Mouse (Mus musculus): Measurements from ENCODE around the gene Kif12.

Gene Kif12

DNA sequence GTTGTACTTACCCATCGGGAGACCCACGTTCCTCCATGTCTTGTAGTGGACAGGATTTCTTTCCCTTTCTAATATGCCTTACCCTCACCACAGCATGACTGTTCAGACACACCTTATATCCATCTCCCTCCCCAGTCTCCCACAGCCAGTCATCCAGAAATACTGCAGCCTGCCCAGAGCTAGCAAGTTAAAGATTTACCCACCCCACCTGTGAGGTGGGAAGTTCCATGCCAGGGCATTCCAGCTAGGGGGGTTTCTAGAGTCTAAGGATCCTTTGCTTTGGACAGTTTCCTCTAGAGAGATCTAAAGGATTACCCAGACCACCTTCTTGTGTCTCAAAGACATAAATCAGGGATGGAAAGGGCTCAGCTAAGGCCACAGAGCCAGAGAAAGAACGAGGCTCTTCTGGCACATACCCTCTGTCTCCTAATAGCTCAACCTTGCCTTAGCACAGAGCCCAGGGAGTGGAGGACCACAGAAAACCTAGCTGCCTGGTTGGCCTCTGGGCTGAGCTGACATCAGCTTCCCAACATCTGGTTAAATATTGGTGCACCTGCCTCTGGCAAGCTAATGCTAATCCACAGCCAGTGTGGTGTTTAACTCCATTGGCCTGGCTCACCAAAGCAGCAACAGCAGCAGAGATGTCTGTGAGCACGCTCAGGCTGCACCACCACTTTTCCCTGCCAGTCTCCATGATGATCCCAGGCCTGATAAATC is at the start of gene Kif12:
Gene Kif12 (minus strand): TSS at position 163 of the 717 bp plus-strand sequence.
- DNase-seq, result no peak

DNA sequence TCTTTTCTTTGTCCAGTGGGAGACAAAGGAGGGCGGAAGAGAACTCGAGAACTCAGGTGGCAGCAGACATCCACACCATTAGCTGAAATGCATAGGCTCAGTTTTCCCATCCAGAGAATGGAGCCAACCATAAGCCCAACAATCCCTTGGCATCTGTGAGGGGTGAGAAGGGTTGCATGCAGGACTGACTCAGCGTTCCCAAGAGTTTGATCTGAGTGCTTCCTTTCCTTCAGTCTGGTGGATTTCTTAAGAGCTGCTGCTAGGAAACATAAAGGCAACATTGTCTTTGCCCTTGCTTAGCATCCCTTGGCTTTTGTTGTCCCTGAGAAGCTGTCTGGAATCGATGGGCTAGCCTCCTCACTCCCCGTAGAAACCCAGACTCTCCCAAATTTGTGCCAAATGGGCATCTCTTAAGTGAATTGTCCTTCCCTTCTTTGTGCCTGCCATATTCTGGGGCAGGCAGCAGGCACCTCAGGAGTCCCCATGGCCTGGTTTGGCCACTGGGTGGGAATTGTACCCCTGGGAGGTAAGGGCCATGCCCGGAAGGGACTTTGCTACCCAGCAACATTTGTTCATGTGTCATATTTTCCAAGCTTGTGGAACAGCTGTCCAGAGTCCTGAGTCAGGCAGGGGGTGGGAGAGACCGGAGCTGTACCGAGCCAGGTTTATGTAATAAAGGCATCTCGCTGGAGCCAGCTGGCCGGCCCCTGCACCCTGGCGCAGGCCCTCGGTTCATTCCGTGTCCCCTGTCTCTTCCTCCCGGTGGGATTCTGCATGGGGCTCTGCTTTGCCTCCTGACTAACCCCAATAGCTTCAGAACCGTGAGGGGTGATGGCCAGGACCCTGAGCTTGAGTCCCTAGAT is 49.4 kb upstream of the Kif12 start:
- peak; percentile 99 for DNase-seq

DNA sequence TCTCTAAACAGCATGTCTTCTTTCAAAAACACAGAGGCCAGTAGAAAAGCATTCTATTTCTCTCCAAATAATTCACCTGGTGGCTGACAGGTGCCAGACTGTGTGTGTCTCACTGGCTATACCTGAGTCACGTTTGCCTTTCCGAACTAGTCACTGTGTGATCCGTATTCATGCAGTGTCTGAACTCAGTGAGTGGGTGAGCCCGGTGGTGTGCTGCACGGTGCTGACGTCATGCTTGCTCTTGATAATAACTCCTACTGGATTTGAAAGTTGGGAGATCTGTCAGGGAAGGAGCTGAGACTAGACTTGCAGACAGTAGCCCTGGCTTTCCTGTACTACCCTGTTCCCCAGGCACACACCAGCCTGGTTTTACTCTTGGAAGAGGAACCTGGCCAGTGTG is 47.7 kb upstream of the Kif12 start:
- peak; percentile 87 for DNase-seq

DNA sequence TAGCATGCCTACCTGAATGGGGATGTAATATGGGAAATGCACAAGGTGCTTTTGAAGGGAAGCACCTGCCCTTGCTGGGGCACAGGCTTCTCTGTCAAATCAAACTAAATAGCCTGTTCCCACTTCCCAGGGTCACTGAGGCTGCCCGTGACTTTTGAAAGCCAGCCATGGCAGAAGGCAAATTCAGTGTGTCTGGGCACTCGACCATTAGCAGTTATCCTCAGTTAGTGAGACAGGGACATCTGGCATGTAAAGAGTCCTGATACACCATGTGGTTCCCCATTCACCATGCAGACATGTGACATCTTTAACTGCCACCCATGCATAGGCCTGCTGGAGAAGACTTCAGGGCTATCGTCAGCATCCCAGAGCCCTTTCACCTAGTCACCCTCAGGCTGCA is 47.1 kb upstream of the Kif12 start:
- DNase-seq, result no peak

DNA sequence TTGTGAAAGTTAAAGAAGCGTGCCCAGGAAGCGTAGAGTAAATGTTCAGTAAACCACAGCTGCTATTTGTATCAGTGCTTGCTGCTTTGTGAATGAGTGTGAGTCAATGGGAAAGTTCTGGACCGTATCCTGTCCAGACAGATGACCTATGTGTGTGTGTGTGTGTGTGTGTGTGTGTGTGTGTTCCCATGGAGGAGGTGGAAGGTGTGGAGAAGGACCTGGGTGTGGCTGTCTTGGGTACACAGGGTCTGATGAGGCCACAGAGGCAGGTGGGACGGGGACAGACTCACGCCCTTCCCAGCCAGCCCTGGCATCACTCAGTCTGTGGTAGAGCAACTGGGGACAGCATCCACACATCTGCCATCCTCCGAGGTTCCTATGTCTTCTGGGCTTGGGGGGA is 45.6 kb upstream of the Kif12 start:
- DNase-seq, result peak; percentile 93

DNA sequence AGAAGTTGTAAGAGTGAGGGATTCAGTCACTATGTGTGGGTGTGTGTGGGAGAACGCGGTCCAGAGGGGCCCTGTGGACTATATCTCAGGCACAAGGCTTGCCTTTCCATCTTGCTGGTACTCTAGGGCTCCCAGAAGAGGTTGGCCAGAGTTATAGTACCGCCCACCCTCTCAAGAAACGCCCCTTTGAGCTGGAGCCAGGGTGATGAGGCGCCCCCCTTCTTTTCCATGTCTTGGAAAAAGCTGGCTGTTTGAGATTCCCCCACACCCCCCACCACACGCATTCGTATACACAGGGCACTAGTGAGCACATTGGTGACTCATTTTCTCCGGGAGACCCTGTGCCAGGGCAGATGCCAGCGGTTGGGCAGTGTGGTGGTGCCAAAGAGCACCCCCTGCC is 44.6 kb upstream of the Kif12 start:
- peak; percentile 96 for DNase-seq

DNA sequence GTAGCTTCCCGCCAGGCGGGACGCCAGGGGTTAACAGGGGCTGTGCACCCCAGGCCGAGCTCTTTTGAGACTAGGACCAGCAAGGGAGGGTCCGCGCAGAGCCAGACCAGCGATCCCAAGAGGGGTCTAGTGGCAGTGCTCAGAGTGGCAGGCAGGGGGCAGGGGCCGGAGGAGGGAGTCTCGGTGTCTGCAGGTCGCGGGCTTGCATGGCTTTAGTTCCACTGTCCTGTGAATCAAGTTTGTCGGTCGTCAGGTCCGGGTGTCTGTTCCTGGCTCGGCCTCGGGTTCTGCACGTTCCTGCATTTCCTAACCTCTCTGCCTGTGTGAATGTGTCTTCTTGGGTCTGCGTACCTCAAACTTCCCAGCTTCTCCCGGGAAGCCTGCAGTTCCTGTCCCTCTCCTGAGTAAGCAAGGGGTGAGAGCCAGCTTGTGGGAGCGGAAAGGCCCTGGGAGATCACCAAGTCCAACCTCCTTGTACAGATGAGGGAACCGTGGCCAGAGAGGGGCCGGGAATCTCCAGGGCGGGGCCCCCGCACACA is 44.1 kb upstream of the Kif12 start:
- DNase-seq, result no peak

DNA sequence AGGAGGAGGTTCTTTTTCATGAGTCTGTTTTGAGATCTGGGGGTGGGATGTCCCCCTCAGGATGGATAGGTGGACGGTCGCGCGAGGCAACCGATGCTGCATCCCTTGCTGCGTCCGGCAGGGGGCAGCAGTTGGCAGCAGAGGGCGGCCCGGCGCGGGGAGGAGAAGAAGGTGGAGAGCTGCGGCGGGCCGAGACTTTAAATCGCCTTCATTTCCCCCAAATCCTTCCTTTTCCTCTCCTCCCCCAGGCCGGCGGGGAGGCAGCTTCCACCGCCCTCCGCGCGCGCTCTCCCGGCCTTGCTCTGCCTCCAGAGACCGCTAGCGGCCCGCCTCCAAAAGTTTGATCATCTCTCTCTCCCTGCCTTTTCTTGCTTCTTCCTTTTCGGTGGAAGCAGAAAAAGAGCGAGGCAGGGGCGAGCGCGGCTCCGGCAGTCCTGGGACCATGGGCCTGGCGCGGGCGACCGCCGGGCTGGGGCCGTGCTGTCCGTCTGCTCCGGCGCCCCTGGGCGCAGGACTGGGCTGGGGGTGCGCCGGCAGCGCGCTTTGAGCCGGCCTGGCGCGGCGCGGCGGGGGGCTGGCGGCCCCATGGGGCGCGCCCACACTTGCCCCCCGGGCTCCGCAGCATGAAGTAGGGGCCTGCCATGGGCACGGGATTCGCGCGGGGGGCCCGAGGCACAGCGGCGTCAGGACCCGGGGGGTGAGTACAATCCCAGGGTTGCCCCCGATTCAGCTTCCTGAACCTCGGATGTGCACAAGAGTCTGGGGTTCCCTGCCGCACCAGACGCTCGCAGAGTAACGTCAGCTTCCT is 43.5 kb upstream of the Kif12 start:
- peak; percentile 97 for DNase-seq

DNA sequence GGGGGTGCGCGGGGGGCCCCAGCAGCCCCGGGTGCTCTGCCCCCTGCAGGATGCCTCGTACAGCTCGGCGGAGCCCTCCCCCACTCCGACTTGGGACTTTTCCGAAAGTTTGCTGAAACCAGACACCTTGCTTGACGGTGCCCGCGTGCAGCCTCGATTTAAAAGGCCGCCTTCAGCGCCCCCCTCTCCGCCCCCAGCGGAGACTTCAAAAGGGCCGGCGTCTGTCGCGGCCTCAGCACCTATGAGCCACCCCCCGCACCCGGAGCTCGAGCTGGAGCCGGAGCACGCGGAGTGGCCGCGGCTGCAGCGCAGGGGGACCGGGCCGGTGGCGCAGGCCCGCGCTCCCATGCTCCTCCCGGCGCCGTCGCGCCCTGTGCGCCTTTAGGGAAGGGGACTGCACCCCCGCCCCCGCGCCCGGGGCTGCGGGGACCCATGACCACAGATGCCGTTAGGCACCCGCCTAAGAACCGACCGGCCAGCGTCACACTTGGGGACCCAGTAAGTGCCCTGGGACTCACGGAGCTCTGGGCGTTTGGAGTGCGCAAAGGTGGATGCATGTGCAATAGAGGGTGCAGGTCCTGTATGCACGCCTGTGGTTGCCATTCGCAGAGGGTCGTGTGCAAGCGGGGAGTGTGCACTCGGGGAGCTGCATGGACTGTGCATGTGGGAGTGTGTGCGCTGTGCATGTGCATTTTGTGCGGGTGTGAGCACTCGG is 42.1 kb upstream of the Kif12 start, which contains the start of gene Col27a1:
Gene Col27a1 (plus strand): TSS at position 98 of the 715 bp plus-strand sequence.
- DNase-seq, result no peak

DNA sequence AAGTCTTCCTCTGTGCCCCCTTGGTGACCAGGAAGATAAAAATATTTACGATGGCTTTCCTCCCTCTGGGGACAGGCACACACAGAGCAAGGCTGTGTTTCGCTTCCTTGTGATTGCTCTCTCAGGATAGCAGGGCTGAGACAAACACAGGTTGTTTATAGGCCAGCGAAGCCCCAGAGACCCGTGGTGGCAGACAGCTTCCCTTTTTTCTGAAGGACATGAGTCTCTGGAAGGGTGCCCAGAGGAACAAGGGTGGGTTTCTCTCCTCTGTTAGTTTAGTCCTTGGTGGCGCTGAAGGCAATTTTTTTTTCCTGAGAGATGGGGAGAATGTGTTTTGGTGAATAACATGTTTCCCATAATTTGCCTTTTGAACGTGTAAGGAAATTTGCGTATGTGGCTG is 33.7 kb upstream of the Kif12 start:
- peak; percentile 93 for DNase-seq

DNA sequence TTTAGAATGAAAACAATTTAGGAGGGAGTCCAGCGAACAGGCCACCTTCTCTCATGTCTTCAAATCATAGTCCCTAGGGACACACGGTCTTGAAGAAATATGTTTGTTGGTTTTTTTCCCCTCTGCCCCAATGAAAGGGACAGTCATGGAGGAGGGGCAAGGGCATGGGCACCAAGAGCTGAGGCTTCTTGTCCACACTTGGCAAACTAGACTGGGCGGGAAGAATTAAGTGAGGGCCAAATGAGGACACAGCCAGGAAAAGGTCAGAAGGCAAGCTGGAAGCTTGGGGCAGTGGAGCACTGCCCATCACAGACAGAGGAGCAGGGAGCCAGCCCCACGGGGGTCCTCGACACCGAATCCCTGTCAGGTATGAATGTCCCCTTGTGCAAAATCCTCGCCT is 31.9 kb upstream of the Kif12 start:
- no peak for DNase-seq

DNA sequence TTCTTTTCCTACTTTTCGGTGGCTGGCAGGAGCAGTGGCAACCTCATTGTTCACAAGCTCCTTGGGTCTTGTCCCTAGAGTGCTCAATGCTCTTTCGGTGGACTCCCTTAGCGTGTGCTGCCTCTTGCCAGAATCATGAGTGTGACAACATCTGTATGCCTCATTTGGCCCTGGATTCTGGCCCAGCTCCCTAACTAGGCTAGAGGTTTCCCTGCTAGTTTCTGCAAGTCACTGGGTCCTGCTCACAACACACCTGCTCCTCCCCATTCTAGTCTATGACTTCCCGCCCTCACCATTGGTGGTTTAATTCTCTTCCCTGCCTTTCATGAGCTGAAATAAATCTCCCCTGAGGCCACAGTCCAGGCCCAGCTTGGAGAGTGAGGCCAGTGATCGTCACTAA is 27.4 kb upstream of the Kif12 start:
- DNase-seq, result peak; percentile 94

DNA sequence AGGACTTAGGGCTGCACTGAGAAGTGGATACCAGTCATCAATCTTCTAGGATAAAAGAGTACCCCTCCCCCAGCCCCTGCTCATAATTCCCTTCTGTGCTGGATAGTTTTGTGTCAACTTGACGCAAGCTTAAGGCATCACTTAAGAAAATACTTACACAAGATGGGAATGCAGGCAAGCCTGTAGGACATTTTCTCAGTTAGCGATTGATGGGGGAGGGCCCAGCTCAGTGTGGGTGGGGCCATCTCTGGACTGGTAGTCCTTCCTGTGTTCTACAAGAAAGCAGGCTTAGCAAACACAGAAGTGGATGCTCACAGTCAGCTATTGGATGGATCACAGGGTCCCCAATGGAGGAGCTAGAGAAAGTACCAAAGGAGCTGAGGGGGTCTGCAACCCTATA is 22.4 kb upstream of the Kif12 start:
- no peak for DNase-seq

DNA sequence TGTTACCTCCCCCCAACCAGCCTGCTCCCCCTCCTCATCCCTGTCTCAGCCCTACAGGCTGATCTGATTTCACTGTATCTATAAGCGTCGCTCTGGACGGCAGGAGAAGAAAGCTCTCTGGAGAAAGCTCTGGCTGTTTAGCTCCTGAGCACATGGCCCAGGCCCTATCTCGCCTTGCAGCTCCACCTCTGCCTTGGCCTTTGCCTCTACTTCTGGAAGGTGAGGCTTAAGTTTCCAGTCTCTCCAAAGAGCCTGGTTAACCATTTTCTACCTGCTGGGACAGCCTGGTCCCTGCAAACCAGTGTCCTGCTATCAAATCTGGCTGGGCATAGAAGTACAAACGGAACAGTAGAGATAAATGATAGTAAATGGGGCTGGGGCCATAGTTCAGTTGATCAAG is 19.7 kb upstream of the Kif12 start:
- no peak for DNase-seq

DNA sequence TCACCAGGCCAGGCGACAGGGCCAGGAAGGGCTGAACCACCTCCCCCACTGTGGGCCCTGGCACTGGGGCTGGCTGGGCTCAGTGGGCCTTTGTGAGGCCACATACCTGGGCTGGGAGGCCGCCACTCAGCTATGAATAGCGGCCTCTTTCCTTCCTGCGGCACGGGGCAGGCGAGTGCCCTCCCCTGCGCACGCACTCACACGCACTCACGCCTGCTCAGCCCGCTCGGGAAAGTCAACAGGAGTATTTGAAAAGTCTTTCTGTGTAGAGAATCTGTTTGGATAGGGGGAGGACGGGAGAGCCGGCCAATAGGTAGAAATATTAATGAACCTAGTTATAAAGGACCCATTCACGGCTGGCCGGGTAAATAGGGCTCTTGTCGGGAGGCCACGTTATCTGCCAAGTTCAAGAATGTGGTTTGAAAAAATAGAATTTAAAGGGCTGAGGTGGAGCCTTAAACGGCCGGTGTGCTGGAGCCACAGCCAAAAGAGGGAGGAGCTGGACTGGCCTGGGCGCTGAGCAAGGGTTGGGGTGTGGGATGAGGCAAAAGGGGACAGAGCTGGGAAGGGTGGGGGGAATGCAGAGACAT is 14.4 kb upstream of the Kif12 start:
- no peak for DNase-seq

DNA sequence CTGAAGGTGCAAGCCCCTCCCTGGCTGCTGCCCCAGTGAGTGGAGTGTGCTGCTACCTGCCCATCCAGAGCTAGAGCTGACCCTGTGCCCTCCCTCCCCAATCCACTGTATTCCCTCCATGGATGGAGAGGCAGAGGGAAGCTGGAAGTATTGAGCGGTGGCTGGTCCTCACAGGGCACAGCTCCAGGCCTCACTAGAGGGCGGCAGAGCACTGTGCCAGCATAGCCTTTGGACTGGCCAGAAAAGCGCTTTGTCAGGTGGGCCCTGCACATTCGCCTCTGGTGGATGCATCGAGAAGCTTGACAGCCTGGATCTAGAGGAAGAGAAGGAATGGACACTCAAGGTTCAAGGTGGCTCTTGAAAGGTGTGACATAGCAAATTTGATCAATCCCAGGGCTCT is 9.6 kb upstream of the Kif12 start:
- DNase-seq, result peak; percentile 89

DNA sequence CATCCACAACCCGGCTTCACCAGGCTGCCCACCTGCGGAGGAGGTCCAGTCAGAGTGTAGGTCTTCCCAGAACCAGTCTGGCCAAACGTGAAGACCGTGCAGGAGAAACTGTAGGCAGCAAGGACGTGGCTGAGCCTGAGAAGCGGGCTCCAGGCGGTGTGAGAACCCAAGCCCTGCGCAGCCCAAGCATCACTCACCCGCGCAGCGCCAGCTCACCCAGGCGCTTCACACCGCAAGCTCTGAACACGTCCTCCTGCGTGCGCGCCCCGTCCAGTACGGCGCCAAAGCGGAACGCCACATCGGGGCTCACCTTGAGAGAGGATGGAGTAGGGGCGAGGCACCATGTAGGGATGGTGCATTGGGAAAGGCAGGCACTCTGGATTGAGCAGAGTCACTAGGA is 809 bp downstream of the Kif12 start:
- DNase-seq, result no peak

DNA sequence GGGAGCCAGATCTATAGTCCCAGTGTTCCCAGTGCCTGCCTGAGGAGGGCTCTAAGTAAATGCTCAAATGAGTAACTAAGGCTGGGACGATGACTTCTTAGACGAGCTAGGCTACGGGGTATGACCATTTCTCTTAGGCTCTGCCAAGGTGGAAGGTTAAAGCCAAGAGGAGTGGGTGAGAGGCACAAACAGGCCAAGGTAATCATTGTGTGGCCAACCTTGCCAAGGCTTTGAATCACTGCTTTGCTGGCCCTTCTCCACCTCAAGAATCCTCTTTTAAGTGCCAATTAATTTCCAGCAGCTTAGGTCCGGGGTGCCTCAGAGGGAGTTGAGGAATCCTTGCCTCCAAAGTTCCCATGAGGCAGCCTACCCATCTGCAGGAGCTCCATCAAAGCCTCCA is 1.9 kb downstream of the Kif12 start:
- DNase-seq, result no peak

DNA sequence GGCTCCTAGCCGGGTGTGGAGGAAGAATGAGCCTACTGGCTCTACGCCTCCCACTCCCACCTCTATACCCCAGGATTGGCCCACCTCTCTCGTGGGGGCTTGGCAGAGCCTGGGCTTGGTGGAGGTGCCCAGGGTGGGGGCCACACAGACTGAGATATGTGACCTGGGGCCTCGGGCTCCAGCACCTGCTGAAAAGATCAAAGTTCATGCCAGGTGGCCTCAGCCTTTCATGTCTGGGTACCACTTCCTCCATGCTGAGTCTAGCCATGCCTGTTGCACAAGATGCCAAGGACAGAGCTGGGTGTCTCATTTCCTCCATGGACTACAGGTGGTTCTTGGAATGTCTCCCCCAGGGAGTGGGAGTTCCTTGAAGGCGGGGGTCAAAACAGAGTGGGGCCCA is 5.6 kb downstream of the Kif12 start:
- no peak for DNase-seq

DNA sequence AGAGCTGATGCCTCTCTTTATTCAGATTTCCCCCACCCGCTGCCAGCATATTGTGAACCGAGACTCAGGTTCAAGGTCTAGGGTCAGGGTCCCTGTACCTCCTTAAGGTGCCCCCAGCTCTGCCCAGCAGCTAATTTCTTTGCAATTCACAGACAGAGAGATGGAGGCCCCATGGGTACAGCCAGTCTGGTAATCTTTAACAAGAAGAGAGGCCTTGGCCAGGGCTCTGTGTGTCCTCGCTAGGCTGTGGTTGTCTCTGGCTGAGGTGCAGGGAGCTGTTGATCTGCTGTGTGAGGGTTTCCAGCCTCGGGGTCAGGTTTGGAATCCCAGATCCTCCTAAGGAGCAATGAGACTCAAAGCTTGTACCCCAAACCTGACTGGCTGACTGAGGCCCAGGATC is 6.3 kb downstream of the Kif12 start:
- DNase-seq, result no peak

DNA sequence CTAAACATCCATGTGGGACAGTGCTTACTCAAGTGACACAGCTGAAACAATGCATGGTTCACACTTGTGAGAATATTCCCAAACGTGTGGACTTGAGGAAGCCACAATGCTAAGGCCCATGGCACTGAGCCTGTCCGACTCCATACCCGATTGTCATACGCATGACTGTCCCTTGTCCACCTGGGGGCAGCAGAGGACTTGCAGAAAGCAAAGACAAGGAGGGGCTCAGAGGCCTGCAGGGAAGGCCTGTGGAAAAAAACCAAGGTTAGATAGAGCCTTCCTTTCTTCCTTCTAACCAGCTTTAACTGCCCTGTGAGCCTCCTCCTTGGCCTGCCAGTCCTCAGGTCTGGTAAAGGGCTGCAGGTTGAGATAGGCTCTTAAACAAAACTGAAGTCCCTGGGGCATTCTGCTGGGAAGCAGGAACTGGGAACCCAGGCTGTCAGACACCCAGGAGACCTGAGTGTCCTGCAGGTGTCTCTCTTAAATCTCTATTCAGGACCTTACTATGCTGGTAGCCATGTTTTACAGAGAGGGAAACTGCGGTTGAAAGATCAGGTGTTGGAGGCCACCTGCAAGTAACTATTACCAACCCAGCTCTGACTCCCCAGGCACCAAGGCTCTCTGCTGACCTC is 12.9 kb downstream of the Kif12 start:
- peak; percentile 96 for DNase-seq

DNA sequence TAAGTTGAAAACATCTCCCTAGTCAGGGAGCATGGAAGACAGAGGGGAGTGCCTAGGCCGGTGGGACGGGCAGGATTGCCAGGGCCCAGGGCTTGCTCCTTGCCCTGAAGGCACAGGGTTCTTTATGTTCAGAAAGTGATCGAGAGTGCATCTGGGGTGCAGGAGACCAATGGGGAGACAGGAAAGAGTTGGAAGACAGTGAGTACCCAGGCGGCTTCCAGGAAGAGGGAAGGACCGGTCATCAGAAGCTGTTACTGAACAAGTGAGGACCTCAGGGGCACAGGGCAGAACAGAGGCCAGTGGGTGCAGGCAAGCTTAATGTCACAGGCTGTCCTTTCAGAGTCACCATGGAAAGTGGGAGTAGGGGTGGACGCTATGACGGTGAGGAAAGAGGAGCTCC is 13.7 kb downstream of the Kif12 start:
- no peak for DNase-seq
